Mouse (Mus musculus) small intestine, adult 2 months (tissue): Measurements from ENCODE around the gene Tmem267.

Source experiments
- CTCF ChIP-seq: fragments of 200-500 bp; IDR thresholded peaks from 2 replicates; pipeline ENCODE4 v1.5.1; 2012; ENCODE audit warnings: low read depth, mild to moderate bottlenecking, control low read depth, inconsistent platforms, low read length, moderate library complexity, mixed read lengths; ENCODE audit not compliant: insufficient replicate concordance, insufficient read length; ENCODE audit errors: extremely low read depth
- POLR2A ChIP-seq: fragments of 200-500 bp; IDR thresholded peaks from 2 replicates; pipeline ENCODE4 v1.6.1; 2012; ENCODE audit warnings: low read depth, mild to moderate bottlenecking, control low read depth, inconsistent platforms, low read length, moderate library complexity

DNA sequence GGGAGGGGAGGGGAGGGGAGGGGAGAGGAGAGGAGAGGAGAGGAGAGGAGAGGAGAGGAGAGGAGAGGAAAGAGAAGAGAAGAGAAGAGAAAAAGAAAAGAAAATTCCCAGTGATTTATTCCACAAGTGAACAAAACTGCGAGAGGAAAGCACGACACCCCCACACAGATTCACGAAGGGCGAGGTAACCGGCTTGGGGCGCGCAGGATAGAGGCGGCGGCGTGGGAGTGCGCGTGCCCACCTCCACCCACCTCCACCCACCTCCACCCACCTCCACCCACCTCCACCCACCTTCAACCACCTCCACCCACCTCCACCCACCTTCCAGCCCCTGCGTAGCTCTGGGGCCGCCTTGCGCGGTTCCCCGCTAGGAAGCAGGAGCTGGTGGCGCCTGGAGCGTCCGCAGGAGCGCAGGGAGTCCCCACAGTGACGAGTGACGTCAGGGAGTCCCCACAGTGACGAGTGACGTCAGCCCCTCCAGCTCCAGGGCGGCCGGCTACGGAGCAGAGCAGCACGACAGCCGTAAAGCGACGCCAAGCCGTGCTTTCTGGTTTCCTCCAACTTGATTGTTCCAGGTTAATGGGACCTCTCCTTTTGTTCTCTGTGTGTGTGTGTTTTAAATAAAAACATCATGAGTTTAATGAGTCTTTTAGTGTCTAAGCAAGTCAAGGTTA is 143.8 kb downstream of the Tmem267 start:
- TF ChIP-seq CTCF (no peak), POLR2A (no peak)
